In genomic region chr1:165217023-165217589, GRCm38 (mm10) we compare ENCODE assay signal across 37 mouse cellular contexts. TPM values are rescaled to one million over a fixed set of nuclear protein-coding genes. Genes with fewer than 3 reads are reported as not detected.
"Had no signal": no experiment of that assay in that cellular context is flagged by ENCODE, and none has a peak within 500 bp of the region (broad histone marks: within the 10 kb centered on the region; RNA-seq: fewer than 3 reads in every experiment).

No protein-coding gene starts in this region.

- ATAC-seq: forebrain, postnatal 0 days; hindbrain, embryonic 16.5 days had no signal

- H3K9me3 ChIP-seq: heart, embryonic 10.5 days; heart, embryonic 13.5 days; heart, embryonic 15.5 days; hindbrain, embryonic 13.5 days; kidney, embryonic 15.5 days; limb, embryonic 10.5 days; limb, embryonic 12.5 days; liver, embryonic 13.5 days had no signal

- H3K4me3 ChIP-seq: heart, embryonic 10.5 days; heart, embryonic 13.5 days; heart, embryonic 15.5 days; hindbrain, embryonic 13.5 days; kidney, embryonic 15.5 days; left cerebral cortex, adult 2 months; limb, embryonic 10.5 days; limb, embryonic 12.5 days; liver, embryonic 13.5 days had no signal

- DNase-seq: forebrain, postnatal 0 days; gastrocnemius, postnatal 14 days; gastrocnemius, postnatal 36 days; heart, adult 18-20 months; heart, postnatal 14 days; heart, postnatal 36 days; kidney, adult 18-20 months; kidney, adult 8-10 months; kidney, postnatal 14 days; kidney, postnatal 36 days; layer of hippocampus, adult 9-11 months; liver; liver, embryonic 13.5 days had no signal

- H3K27ac ChIP-seq: heart, embryonic 10.5 days; heart, embryonic 13.5 days; heart, embryonic 15.5 days; hindbrain, embryonic 13.5 days; kidney, embryonic 15.5 days; kidney, postnatal 0 days; left cerebral cortex, adult 2 months; limb, embryonic 10.5 days; limb, embryonic 12.5 days; liver, embryonic 13.5 days had no signal

- H3K9ac ChIP-seq: forebrain, postnatal 0 days; heart, embryonic 13.5 days; heart, embryonic 15.5 days; hindbrain, embryonic 13.5 days; kidney, embryonic 15.5 days; limb, embryonic 12.5 days; liver, embryonic 13.5 days had no signal

- H3K4me2 ChIP-seq: heart, embryonic 13.5 days; heart, embryonic 15.5 days; hindbrain, embryonic 13.5 days; kidney, embryonic 15.5 days; limb, embryonic 12.5 days; liver, embryonic 11.5 days; liver, embryonic 13.5 days had no signal

- H3K27me3 ChIP-seq: heart, embryonic 13.5 days; heart, embryonic 15.5 days; hindbrain, embryonic 13.5 days; kidney, embryonic 15.5 days; limb, embryonic 12.5 days; liver, embryonic 13.5 days had no signal

- H3K4me1 ChIP-seq: heart, embryonic 13.5 days; heart, embryonic 15.5 days; hindbrain, embryonic 13.5 days; kidney, embryonic 15.5 days; limb, embryonic 10.5 days; limb, embryonic 12.5 days had no signal

RNA-seq across cellular contexts. Expression of gene Tbx19, which starts 56.5 kb away (rescaled TPM):
- total RNA-seq: forebrain, postnatal 0 days; gastrocnemius, adult 18-20 months; gastrocnemius, adult 8-10 months; gastrocnemius, postnatal 14 days; gastrocnemius, postnatal 36 days; heart, adult 18-20 months; heart, adult 8-10 months; heart, postnatal 14 days; heart, postnatal 36 days; hematopoietic stem cell, adult 5-6 weeks; layer of hippocampus, adult 18-20 months; layer of hippocampus, adult 8-10 months; layer of hippocampus, postnatal 25 days; left cerebral cortex, adult 2 months; left cerebral cortex, postnatal 14 days; left cerebral cortex, postnatal 36 days had no signal
- polyA plus RNA-seq: forebrain, postnatal 0 days; heart, embryonic 10.5 days; heart, embryonic 13.5 days; heart, embryonic 15.5 days; heart, postnatal 0 days; hindbrain, embryonic 11.5 days; hindbrain, embryonic 13.5 days; hindbrain, embryonic 16.5 days; kidney, postnatal 0 days; large intestine, adult 2 months; limb, embryonic 10.5 days; limb, embryonic 12.5 days; limb, embryonic 14.5 days had no signal
